Mouse (Mus musculus): Measurements from ENCODE around the gene Gng13.
"Not testable (repeated sequence)": the region's sequence is repeated elsewhere in the genome, so short reads cannot be mapped to it uniquely, and the experiment has no call there.

The Gng13 gene

GRCm38 (mm10) chr17:25728009-25728270, 11.0 kb downstream of the Gng13 start:
- DNase-seq (ENCODE audit: low read depth in 1 of 2, low spot score in 2 of 2), result no peak

GRCm38 (mm10) chr17:25732082-25732481, 15.1 kb downstream of the Gng13 start:
- peak; percentile 45 to 60 for DNase-seq (ENCODE audit: low read depth in 1 of 2, low spot score in 2 of 2)

DNA sequence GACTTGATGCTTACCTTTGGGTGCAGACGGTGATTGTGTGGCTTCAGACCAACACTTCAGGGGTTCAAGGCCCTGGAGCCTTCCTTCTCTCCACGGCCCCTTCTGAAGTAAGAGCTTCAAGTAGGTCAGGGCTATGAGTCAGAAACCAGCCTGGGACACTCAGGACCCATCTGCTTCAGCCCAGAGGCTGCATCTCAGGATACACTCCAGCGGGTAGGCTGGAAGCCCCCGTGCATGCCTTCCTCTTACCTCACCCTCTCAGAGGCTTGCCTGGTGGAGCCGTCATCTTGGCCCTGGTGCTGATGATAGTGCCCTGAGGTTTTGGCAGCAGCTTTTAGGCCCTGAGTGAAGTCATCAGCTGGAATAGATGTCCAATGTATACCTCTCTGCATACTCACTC, 18.3 kb downstream of the Gng13 start:
- no peak for DNase-seq (ENCODE audit: low read depth in 1 of 2, low spot score in 2 of 2)

GRCm38 (mm10) chr17:25735745-25736144, 18.8 kb downstream of the Gng13 start, which contains the start of gene Mslnl:
TSS of gene Mslnl (plus strand) at chr17:25736042.
- DNase-seq (ENCODE audit: low read depth in 1 of 2, low spot score in 2 of 2), result no peak

GRCm38 (mm10) chr17:25738861-25739260, 21.9 kb downstream of the Gng13 start:
- DNase-seq (ENCODE audit: low read depth in 1 of 2, low spot score in 2 of 2), result no peak

DNA sequence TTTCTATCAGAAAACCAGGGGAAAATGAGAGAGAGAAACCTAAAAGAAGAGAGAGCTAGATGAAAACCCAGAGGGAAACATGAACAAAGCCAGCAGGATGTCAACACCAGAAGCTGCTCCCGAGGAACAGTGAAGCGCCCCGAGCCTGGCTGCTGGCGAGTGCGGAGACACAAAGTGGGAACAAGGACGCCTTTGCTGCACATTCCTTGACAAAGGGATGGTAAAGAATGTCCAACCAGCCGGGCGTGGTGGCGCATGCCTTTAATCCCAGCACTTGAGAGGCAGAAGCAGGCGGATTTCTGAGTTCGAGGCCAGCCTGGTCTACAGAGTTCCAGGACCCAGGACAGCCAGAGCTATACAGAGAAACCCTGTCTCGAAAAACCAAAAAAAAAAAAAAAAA, 24.5 kb downstream of the Gng13 start:
- not testable (repeated sequence) for DNase-seq (ENCODE audit: low read depth in 1 of 2, low spot score in 2 of 2)

DNA sequence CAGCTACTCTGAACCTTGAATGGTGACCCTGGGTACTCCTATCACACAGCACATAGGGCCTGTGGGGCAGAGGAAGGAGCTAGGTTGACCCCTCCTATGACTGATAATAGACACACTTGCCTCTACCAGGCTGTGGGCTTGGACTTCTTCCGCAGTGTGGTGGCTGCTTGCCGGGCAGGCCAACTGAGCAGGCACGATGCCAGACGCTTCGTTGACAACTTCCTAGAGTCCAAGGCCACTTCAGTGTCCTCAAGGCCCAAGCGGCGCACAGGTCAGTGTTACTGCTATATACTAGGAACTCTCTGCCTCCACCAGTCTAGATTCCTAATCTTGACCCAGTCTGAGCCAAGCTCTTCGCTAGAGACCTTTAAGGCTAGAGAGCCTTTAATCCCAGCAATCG, 26.9 kb downstream of the Gng13 start:
- no peak for DNase-seq (ENCODE audit: low read depth in 1 of 2, low spot score in 2 of 2)

DNA sequence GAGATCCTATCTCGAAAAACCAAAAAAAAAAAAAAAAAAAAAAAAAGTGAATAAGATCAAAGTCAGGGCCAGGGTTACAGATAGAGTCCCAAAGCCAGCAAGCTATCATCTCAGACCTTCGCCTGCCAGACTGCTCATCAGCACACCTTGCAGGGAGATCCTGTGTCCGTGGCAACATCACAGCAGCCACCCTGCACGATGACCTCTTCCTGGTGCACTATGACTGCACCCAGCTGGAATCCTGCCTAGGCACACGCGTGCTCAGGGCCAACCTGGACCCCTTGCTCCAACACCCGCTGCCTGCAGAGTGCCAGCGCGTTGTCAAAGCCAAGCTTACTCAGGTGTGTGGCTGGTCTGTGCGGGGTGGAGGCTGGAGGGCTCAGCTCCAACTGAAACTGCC, 27.3 kb downstream of the Gng13 start:
- no peak for DNase-seq (ENCODE audit: low read depth in 1 of 2, low spot score in 2 of 2)

DNA sequence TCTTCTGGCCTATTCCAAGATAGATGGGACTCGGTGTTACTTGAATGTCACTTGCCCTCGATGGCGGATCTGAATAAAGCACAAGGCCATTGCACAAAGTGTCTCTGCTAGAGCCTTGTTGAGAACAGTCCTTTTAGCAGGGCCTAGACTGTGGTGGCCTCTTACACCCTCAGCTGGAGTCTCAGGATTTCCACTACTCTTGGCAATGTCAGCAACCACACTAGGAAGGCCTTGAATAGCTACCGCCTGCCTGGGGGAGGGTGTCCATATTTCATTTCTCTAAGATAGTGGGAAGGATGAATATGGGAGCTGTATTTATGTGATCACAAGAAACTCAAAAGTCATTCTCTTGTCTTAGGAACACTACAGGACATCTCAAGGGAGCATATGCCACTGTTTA, 31.3 kb downstream of the Gng13 start:
- no peak for DNase-seq (ENCODE audit: low read depth in 1 of 2, low spot score in 2 of 2)

DNA sequence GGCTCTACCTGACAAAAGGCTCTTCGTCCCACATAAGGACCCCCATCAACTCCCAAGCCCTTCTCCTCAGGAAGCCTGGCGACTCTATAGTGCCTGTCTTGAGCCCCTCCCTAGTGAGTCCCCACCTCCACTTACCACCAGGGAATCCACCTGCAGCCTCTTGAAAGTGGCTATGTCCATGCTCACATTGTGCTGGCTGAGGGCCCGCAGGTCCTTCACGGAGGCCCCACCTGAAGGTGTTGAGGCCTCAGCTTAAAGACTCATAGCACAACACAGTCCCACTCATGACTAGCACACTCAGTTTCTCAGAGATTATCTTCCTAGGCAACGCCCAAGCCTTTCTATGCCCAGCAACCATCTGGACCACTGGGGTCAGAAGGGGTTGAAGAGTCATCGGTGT, 32.3 kb downstream of the Gng13 start:
- DNase-seq (ENCODE audit: low read depth in 1 of 2, low spot score in 2 of 2), result no peak

GRCm38 (mm10) chr17:25751446-25751845, 34.5 kb downstream of the Gng13 start:
- DNase-seq (ENCODE audit: low read depth in 1 of 2, low spot score in 2 of 2), result no peak

DNA sequence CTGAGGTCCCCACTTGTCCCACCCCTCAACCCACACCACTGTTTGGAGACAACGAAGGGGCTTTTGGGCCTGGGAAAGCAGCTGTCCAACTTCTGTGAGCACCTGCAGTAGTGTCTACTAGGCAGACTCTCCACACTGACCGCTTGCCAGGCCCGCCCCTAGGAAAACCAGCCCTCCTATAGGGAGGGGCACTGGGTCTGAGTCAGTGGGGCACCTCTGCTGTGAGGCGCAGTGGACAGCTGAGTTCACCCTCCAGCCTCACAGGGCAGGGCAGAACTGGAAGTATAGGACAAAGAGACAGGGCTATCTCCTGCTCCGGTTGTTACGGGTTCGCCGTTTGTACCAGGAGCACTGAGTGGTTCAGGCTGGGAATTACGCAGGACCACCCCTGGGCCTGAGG, 37.3 kb downstream of the Gng13 start, which contains the start of gene Msln:
Gene Msln, minus strand, starts transcription at position 138 of the 400 bp plus-strand sequence.
- DNase-seq (ENCODE audit: low read depth in 1 of 2, low spot score in 2 of 2), result no peak

- no peak for DNase-seq (ENCODE audit: low read depth in 1 of 2, low spot score in 2 of 2)
These were observed 38.1 kb downstream of the Gng13 start for GRCm38 (mm10) chr17:25755086-25755485.

GRCm38 (mm10) chr17:25755627-25756377, 38.8 kb downstream of the Gng13 start:
- DNase-seq (ENCODE audit: low read depth in 1 of 2, low spot score in 2 of 2), result no peak

GRCm38 (mm10) chr17:25756378-25757242, 39.6 kb downstream of the Gng13 start:
- DNase-seq (ENCODE audit: low read depth in 1 of 2, low spot score in 2 of 2), result no peak

DNA sequence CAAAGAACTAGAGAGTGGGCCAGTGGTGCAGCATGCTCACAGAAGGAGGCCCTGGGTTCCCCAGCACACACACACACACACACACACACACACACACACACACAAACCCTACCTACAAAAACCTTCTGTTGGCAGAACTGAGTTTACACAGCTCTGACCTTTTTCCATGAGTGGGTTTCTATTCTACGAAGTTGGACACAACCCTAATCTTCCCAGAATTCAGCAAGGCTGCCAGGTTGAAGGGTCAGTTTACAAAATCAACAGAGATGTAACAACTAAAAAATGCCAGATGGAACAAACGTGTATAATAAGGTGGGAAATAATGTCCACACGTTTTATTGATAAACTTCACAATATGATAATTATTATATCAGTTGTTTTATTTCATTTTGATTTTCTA, 40.7 kb downstream of the Gng13 start:
- DNase-seq (ENCODE audit: low read depth in 1 of 2, low spot score in 2 of 2), result no peak

- no peak for DNase-seq (ENCODE audit: low read depth in 1 of 2, low spot score in 2 of 2)
These were observed 43.2 kb downstream of the Gng13 start for GRCm38 (mm10) chr17:25760148-25760547.

DNA sequence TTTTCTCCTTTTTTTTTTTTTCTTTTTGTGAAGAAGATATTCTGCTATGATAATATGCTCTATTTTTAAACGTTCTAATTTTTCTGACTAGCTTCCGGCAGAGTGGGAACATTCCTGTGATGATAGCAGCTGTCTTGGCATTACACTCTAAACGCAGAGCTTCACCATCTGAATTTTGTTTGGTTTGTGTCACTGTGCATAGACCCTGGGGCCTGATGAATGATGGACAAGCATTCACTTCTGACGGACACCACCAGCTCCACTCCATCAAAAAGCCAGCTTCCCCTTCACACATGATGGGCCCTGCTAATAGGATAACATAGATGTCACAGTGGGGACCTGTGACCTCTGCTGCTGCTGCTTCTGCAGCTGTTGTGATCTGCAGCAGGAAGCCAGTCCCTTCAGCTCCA, 44.6 kb downstream of the Gng13 start:
- DNase-seq (ENCODE audit: low read depth in 1 of 2, low spot score in 2 of 2), result no peak

DNA sequence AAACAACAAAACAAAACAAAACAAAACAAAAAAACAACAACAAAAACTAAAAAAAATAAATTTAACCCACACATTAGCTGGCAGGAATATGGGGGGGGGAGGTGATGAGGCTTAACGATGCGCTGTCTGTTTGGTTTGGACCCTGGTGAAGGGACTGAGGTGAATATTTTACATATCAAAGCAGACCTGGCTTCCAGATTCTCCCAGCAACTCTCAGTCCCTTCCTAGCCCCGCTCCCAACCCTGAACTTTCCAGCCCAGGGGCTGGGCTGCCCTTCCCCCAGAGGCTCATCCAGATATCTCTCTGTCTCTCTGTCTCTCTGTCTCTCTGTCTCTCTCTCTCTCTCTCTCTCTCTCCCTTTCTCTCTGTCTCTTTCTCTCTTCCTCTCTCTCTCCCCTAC, 45.6 kb downstream of the Gng13 start:
- DNase-seq (ENCODE audit: low read depth in 1 of 2, low spot score in 2 of 2), result no peak

- no peak for DNase-seq (ENCODE audit: low read depth in 1 of 2, low spot score in 2 of 2)
These were observed 48.9 kb downstream of the Gng13 start for GRCm38 (mm10) chr17:25765886-25766285.
